Mouse (Mus musculus) neural tube, embryonic 11.5 days (tissue): ENCODE results near the gene Zbtb7b. TPM values are rescaled to one million over a fixed set of nuclear protein-coding genes. Genes with fewer than 3 reads are reported as not detected.

Experiments used
- ATAC-seq: fragments of 200-750 bp; cut with Nextera tagmentation; 2 replicates; pipeline ENCODE4 v1.8.0; 2017; ENCODE audit warnings: moderate number of reproducible peaks, mild to moderate bottlenecking, moderate TSS enrichment, moderate library complexity; ENCODE audit not compliant: insufficient read depth, low FRiP score, low TSS enrichment
- DNase-seq: peaks from one replicate; pipeline ENCODE4 v3.0.0-alpha.2; 2015; ENCODE audit warnings: low spot score
- H3K27ac ChIP-seq: fragments of 300-500 bp; sonication (generic); 2 replicates; pipeline ENCODE4 v1.5.1; 2014; ENCODE audit warnings: low read depth, mild to moderate bottlenecking, low read length
- H3K27me3 ChIP-seq: fragments of 300-500 bp; sonication (generic); 2 replicates; pipeline ENCODE4 v1.6.1; 2014; ENCODE audit warnings: mild to moderate bottlenecking, low read length, mixed read lengths; ENCODE audit not compliant: control insufficient read depth, insufficient read depth
- H3K36me3 ChIP-seq: fragments of 300-500 bp; sonication (generic); 2 replicates; pipeline ENCODE4 v1.6.1; 2014; ENCODE audit warnings: mild to moderate bottlenecking, low read length, moderate library complexity, mixed read lengths; ENCODE audit not compliant: control insufficient read depth, insufficient read depth
- H3K4me1 ChIP-seq: fragments of 300-500 bp; sonication (generic); 2 replicates; pipeline ENCODE4 v1.6.1; 2014; ENCODE audit warnings: low read length, mixed read lengths; ENCODE audit not compliant: control insufficient read depth, insufficient read depth
- H3K4me2 ChIP-seq: fragments of 300-500 bp; sonication (generic); 2 replicates; pipeline ENCODE4 v1.6.1; 2014; ENCODE audit warnings: low read depth, mild to moderate bottlenecking, moderate library complexity
- H3K4me3 ChIP-seq: fragments of 300-500 bp; sonication (generic); 2 replicates; pipeline ENCODE4 v1.5.1; 2014; ENCODE audit warnings: low read depth, low read length
- H3K9ac ChIP-seq: fragments of 300-500 bp; sonication (generic); 2 replicates; pipeline ENCODE4 v1.6.1; 2014; ENCODE audit warnings: mild to moderate bottlenecking, low read length
- H3K9me3 ChIP-seq: fragments of 300-500 bp; sonication (generic); 2 replicates; pipeline ENCODE4 v1.6.1; 2016; ENCODE audit warnings: low read length; ENCODE audit not compliant: control insufficient read depth
- WGBS: fragments of 180-500 bp; shearing (Covaris S2); extraction: QIAGEN DNeasy Blood & Tissue Kit; methylation state at CpG from one replicate; pipeline ENCODE4 v1.1.7; 2014; 5-methylcytosine and 5-hydroxymethylcytosine counted together
- polyA plus RNA-seq: library from polyadenylated mRNA; unstranded; fragments of >200 nt; fragmentation: Nextera tagmentation; extraction: Ambion mirVana; gene quantifications from 2 replicates; pipeline ENCODE4 v1.2.1, GENCODE M21; 2014

The Zbtb7b gene
- polyA plus RNA-seq, 1 experiment from 2014 or later, result 0.25 TPM

DNA sequence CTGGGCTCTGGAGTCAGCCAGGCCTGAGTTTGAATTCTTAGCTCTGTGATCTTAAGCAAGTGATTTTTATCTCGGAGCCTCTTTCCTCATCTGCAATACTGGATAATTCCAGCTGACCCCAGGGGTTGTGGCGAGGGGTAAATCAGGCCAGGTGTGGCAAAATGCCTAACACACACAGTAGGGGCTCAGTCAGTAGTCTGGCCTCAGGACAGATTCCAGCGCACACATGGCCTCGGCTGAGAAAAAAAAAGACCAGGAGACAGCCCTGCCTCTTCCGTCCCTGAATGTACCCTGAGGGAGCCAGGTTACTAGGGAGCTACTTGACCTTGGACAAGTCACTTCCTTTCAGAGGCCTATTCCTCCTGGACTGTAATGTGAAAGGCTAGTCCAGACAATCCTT, 11.6 kb downstream of the Zbtb7b start:
- Histone ChIP-seq H3K36me3 (no peaks in the 10 kb centered on the region), H3K9ac (no peak overlapping the region), H3K4me2 (no peak overlapping the region), H3K4me3 (no peak overlapping the region), H3K4me1 (no peaks in the 10 kb centered on the region), H3K9me3 (no peaks in the 10 kb centered on the region), H3K27ac (no peak overlapping the region), H3K27me3 (no peaks in the 10 kb centered on the region)
- ATAC-seq (no peak), DNase-seq (no peak)
- WGBS, result 86% methylated on average over 5 of the region's 5 CpGs

DNA sequence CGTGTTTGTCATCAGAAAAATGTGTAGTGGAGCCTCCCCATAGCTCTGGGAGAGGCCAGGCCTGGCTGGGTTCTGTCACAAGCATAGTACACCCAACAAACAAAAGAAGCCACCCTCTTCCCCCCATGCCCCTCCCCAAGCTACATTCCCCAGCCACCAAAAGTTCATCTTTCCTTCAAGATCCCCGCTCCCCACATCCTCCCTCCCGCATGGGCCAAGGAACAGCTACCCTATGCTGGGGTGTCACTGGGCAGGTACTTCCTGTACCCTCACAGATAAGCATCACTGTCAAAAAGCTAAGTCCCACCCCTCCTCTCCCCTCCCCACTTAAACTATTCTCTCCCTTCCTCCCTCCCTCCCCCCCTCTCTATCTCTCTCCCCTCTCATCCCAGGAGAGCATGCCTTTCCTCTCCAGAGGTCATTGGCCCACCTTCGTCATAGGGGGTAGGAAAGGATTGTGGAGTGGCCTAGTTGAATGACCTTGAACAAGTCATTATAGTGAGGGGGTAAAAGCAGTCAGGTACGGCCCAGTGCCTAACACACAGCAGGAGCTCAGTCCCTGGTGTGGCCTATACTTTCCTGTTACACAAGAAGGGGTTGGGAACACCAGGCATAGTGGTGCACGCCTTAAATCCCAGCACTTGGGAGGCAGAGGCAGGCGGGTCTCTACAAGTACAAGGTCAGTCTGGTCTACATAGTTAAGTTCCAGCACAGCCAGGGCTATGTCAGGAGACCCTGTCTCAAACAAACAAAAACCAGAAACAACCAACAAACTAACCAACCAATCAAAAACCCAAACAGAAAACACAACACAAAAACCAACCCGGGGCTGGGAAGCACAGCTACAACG, 12.3 kb downstream of the Zbtb7b start:
- H3K36me3 ChIP-seq, result no peaks in the 10 kb centered on the region
- no peak for DNase-seq
- no peak for ATAC-seq
- H3K4me1 ChIP-seq, result no peaks in the 10 kb centered on the region
- no peak overlapping the region for H3K9ac ChIP-seq
- no peak overlapping the region for H3K4me2 ChIP-seq
- H3K27me3 ChIP-seq, result no peaks in the 10 kb centered on the region
- H3K27ac ChIP-seq, result no peak overlapping the region
- 86% methylated on average over 9 of the region's 9 CpGs for WGBS
- H3K4me3 ChIP-seq, result no peak overlapping the region
- no peaks in the 10 kb centered on the region for H3K9me3 ChIP-seq

DNA sequence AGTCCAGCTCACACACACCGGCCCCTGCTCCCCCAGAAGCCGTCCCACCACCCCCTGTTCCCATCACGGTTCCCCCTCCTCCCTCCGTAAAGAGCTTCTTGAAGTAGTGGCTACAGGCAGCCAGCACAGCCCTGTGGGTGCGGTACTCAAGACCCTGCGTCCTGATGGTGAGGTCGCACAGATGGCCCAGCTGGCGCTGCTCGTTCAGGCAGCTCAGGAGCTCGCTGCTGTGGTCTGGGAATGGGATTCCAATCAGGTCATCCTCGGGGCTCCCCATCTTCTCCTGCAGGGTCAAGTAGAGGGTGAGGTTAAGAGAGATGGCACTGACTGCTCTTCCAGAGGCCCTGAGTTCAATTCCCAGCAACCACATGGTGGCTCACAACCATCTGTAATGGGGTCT, 13.3 kb downstream of the Zbtb7b start:
- Histone ChIP-seq H3K4me1 (no peaks in the 10 kb centered on the region), H3K36me3 (no peaks in the 10 kb centered on the region), H3K9me3 (no peaks in the 10 kb centered on the region), H3K27me3 (no peaks in the 10 kb centered on the region), H3K4me3 (no peak overlapping the region), H3K27ac (no peak overlapping the region), H3K4me2 (no peak overlapping the region), H3K9ac (no peak overlapping the region)
- 80% methylated on average over 11 of the region's 11 CpGs for WGBS
- DNase-seq (no peak), ATAC-seq (no peak)

DNA sequence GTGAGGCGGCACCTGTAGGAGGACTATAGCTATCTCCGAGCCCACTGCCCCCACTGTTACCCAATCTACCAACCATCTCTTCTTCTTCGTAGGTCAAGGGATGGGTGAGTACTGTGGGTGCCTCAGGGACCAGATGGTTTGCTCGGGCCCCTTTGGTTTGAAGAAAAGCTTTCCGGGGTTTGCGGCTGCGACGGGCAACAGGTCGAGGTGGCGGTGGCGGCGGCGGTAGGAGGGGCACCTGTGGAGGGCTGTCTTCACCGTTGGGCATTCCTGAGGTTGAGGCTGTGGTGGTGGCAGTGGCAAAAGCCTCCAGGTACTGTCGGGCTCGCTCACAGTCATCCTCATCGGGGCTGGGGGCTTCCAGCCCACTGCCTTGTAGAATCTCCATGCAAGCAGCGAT, 13.9 kb downstream of the Zbtb7b start:
- H3K4me2 ChIP-seq, result no peak overlapping the region
- ATAC-seq, result no peak
- no peak for DNase-seq
- no peaks in the 10 kb centered on the region for H3K27me3 ChIP-seq
- 93% methylated on average over 18 of the region's 18 CpGs for WGBS
- H3K4me1 ChIP-seq, result no peaks in the 10 kb centered on the region
- no peak overlapping the region for H3K9ac ChIP-seq
- no peaks in the 10 kb centered on the region for H3K9me3 ChIP-seq
- no peaks in the 10 kb centered on the region for H3K36me3 ChIP-seq
- H3K27ac ChIP-seq, result no peak overlapping the region
- H3K4me3 ChIP-seq, result no peak overlapping the region

DNA sequence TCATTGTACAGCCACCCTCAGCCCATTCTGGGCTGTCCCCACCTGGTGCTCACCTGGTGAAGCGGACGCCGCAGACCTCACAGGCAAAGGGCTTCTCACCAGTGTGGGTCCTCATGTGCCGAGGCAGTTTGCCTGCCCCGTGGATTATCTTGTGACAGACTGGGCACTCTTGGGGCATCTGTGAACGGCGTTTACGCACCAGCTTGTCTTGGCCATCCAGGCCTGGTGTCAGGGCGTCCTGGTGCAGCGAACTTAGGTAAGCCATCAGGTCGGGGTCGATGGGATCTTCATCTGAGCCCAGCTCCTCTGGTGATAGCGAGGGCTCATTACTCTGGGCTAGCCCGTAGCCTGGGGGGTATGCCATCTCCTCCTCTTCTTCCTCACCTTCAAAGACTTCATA, 14.3 kb downstream of the Zbtb7b start:
- Histone ChIP-seq H3K4me1 (no peaks in the 10 kb centered on the region), H3K9ac (no peak overlapping the region), H3K36me3 (no peaks in the 10 kb centered on the region), H3K27me3 (no peaks in the 10 kb centered on the region), H3K9me3 (no peaks in the 10 kb centered on the region), H3K4me3 (no peak overlapping the region), H3K27ac (no peak overlapping the region), H3K4me2 (no peak overlapping the region)
- 94% methylated on average over 14 of the region's 14 CpGs for WGBS
- no peak for ATAC-seq
- DNase-seq, result no peak

DNA sequence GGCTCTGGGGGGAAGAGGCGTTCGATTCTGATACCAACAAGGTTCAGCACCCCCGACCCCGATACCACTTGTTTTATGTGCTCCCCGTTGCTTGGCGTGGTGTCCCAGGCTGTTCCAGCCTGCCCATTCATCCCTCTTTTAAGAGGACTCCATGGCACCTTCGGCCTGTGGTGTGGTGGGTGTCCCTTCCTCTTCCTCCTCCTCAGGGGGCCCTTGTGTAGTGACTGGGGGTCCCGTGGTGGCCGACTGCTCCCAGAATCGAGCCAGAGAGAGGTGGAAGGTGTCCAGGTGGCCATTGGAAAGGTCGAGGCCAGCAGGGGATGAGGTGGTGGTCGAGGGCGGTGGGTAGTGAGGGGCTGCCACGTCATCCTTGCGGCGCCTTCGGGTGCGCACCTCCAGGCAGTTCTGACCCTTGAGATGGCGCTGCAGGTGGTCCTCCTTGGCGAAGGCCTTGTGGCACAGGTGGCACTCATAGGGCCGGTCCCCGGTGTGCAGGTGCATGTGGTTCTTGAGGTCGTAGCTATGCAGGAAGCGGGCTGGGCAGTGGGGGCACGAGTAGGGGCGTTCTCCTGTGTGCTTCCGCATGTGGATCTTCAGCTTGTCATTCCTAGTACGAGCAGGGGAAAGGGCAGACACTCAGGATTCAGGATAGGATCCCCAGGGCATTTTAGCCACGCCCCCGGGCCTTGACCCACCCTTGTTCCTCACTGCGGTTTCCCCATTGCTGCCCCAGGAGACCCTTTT, 15.0 kb downstream of the Zbtb7b start:
- DNase-seq, result no peak
- Histone ChIP-seq H3K4me1 (no peaks in the 10 kb centered on the region), H3K27ac (no peak overlapping the region), H3K9ac (no peak overlapping the region), H3K4me2 (no peak overlapping the region), H3K27me3 (no peaks in the 10 kb centered on the region), H3K36me3 (no peaks in the 10 kb centered on the region), H3K4me3 (no peak overlapping the region), H3K9me3 (no peaks in the 10 kb centered on the region)
- WGBS, result 87% methylated on average over 31 of the region's 31 CpGs
- ATAC-seq, result no peak

DNA sequence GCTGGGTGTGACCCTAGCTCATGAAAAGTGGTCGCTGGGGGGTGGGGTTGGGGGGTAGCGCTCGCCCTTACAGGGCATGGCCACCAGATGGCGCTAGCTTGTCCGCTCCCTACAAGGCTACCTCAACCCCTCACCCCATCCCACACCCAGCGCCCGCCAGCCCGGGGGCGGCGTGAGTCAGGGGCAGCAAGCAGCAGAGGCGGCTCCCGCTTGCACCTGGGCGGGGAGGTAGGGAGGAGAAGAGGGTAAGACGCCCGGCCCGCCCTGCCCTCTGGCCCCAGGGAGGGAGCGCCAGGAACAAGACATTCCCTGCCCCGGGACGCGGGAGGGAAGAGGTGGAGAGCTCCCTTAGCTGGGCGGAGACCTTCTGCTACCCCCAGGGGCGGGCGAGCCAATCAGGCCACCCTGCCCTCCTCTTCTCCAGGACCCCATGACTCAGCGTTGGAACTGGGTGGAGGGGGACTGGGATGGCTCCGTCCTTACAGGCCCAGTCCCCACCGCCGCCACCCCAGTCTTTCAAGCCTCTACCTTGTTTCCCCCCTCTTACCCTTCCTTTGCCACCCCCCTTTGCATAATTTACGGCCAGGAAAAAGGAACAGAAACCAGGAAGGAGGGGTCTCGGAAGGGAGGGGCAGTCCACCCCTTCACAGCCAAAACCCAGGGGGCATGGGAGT, 16.0 kb downstream of the Zbtb7b start:
- 1% methylated on average over 23 of the region's 29 CpGs for WGBS
- peak overlapping the region; percentile 68 for H3K4me2 ChIP-seq
- H3K9me3 ChIP-seq, result no peaks in the 10 kb centered on the region
- ATAC-seq, result peak; percentile 87
- DNase-seq, result peak; percentile 90
- H3K4me1 ChIP-seq, result no peaks in the 10 kb centered on the region
- H3K4me3 ChIP-seq, result peak overlapping the region; percentile 43
- H3K27ac ChIP-seq, result peak overlapping the region; percentile 14; the same call in 1 of the 2 replicates
- H3K27me3 ChIP-seq, result no peaks in the 10 kb centered on the region
- peak overlapping the region; percentile 71 for H3K9ac ChIP-seq
- H3K36me3 ChIP-seq, result no peaks in the 10 kb centered on the region

DNA sequence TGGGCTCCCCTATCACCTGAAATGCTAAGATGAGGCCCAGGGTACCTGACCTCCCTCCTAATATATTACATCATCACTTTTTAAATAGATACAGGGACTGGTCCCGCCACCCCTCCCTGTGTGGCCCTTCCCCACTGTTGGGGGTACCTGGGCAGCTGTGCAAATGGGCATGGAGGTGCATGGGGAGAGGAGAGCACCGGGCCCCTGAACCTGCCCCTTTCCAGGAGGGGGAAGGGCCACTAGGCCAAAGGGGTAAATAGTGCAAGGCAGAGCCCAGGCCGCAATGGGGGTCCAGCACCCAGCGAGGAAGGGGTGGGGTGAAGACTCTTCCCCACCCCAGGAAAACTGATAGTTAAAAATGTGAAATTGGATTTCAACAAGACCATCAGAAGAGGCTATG, 16.7 kb downstream of the Zbtb7b start:
- H3K4me1 ChIP-seq, result no peaks in the 10 kb centered on the region
- H3K27ac ChIP-seq, result no peak overlapping the region
- no peak overlapping the region for H3K9ac ChIP-seq
- H3K36me3 ChIP-seq, result no peaks in the 10 kb centered on the region
- no peaks in the 10 kb centered on the region for H3K27me3 ChIP-seq
- peak overlapping the region; percentile 68 for H3K4me2 ChIP-seq
- WGBS, result 72% methylated on average over 4 of the region's 4 CpGs
- H3K9me3 ChIP-seq, result no peaks in the 10 kb centered on the region
- H3K4me3 ChIP-seq, result peak overlapping the region; percentile 43; the same call in 1 of the 2 replicates
- ATAC-seq (peak; percentile 28; the same call in 1 of the 2 replicates), DNase-seq (no peak)
